Mouse (Mus musculus) urinary bladder, postnatal 25 days (tissue): ENCODE measurements at regions not wholly inside any gene's neighbourhood (a gene's known extent, or its start where the extent isn't known, plus 50 kb on each side); places are given as distances from the start of the nearest gene placed in this dataset.

Source experiments
- DNase-seq: peaks from one replicate; pipeline ENCODE4 v3.0.0; 2022; ENCODE audit warnings: low spot score

DNA sequence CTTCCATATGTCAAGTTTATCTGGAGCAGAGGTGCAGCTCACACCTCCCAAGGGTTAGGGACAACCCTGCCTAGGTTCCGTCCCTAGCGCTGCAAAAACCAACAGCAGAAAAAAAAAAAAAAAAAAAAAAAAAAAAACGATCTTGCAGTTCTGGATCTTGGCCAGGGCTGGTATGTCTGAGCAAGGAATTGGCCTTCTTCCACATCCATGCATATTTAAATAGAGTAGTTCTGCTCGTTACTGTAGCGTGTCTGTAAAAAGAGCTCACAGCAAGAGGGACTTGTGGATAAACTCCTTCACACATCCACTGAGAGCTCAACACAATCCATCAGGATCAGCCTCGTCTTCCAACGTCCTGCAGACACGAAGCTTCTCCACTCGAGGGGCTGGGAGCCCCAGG is 639.4 kb upstream of the Adam5 start:
- DNase-seq = no peak

DNA sequence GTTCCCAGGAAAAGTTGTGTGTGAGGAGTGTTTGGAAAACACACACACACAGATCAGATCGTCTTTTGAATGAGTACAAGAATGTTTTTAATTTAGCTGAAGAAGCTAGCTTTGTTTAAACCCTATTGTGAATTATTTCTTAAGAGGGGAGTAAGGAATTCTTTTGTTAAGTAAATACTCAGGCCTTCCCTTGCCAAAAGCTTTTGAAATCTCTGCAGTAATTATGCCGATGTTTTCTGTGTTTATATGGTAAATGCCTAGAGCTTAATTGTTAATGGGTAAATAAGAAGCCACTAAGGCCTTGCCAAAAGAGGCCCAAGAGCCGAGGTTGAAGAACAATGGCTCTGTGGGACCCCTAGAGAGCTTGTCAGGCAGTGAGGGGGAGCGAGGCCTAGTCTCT is 638.3 kb upstream of the Adam5 start:
- no peak for DNase-seq

DNA sequence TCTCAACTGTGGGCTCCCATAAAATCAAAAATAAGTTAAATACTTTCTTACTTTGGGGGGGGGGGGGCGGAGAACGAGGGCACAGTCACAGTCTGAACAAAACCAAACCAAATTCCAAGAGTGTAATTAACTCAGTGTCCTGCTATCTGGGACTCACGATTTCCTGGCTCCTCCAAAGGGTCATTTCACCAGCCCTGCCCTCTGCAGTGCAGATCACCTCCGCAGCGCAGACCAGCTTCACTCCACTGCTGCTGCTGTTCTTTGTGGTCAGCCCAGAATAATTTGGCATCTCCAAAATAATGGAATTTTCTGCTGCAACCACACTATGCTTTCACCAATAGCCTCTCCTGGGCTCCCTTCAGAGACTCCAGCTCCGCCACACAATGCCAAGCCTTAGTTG is 631.5 kb upstream of the Adam5 start:
- no peak for DNase-seq

DNA sequence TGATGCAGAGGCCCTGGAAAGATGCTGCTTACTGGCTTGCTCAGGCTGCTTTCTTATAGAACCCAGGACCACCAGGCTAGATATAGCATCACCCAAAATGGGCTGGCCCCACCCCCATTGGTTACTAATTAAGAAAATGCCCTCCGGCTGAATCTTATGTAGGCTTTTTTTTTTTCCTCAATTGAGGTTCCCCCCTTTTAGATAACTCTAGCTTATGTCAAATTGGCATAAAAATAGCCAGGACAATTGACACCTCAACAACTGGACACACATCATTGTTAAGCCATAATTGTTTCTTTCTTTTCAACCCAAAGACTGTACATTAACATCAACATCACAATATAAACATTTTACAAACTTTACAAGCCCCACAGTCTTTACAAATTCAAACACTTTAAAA is 630.8 kb upstream of the Adam5 start:
- DNase-seq = no peak

DNA sequence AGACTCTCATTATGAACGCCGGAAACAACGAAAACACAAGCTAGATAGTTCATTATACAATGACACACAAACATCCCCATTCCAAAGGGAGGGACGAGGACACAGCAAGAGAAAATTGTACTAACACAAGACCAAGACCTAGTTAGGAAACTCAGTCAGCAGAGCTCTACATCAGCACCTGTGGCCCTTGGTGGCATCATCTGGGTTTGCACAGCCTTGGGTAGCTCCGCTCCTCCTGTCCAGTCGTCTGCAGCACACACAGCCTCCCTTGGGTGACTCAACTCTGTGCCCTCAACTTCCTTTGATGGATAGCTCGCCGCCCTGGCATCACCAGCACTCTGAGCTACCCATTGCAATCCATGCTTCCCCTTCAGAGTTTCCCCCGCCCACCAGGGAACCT is 629.7 kb upstream of the Adam5 start:
- DNase-seq = no peak

DNA sequence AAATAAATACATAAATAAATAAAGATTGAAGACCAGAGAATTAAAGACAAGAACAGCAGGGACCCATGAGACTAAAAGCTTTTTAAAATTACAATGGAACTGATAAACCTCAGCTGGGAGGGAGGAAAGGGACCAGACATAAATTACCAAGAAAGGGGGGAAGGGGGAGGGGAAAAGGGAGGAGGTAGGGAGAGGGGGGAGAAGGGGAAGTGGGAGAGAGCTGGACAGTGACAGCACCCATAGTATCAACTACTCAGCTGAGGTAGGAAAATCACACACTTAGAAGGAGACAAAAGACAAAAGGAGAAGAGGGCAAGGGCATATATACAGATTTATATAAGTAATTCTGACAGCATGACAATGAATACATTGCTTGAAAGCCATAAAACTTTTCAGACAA is 626.4 kb upstream of the Adam5 start:
- no peak for DNase-seq

DNA sequence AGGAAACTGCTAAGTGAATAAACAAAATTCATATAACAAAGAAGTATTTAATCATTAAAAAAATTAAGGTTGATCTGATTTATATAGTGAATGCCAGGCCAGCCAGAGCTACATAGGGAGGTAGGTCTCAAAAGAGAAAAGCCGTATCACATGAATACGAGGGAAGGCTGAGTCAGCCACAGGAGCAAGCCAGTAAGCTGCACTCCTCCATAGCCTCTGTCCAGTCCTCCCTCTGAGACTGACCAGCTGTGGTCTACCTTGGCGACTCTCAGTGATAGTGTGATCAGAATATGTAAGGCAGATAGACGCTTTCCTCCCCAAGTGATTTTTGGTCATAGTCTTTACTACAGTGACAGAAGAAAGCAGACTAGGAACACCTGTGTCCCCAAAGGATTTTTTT is 625.4 kb upstream of the Adam5 start:
- no peak for DNase-seq

DNA sequence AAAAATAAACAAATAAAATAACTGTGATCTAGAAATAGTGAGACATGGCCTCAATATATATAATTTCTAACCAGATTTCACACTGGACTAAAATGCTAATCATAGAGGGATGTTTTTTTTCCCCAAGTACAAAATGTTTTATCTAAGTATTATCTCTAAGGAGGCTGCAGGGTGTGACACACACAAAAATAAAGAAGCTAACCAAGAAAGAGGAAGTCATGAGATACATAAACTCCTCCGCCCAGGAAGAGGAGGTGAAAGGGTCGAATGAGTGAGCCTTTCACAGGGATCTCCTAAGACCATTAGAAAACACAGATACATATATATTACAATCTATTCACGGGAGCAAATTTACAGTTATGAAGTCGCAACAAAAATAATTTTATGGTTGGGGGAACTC is 623.7 kb upstream of the Adam5 start:
- DNase-seq = no peak

DNA sequence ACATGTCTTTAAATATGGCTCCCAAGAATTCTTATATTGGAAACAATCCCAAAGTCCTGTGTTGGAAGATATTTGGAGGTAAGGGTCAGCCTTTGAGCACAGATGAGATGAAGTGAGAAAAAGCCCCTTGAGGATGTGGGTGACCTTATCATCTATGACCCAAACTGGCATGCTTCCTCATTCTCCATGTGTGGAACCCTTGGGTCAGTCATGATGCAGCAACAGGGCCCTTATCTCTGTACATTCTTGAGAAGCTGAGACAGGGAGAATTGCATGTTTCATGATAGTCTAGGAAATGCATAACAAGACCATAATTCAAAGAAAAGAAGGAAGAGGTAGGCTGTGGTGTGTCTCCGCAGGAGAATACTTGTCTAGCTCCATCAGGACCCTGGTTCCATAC is 621.8 kb upstream of the Adam5 start:
- DNase-seq = no peak

DNA sequence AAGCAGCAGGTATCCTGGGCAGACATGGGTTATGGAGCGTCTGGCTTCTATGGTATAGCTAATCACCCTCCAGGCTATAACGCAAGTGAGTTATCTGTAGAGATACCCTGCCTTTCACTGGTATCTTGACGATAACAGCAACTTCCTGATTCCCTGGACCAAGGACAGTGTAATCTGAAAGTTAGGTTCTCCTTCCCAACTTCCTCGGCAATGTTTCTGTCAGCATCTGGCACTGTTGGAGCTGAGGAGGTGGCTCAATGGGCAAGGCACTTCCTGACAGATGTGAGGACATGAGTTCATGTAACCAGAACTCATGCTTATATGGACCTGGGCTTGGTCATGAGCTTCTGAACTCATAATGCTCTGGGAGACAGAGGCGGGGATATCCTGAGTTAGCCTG is 620.9 kb upstream of the Adam5 start:
- DNase-seq = no peak

DNA sequence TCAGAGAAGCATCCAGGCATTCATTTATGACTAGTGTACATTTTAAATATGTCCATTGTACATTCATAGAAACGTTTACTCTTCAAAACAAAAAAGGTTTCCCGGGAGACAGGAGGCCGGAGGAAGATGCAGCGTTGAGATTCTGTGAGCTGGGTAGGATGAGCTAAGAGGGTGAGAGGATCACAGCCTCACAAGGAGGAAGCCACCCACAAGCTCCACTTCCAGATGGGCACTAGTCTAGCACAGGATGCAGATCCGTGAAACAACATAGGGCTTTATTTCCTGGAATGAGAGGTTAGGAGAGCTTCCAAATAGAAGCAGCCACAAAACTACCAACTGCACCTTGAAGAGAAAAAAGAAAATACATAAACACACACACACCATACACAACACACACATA is 619.4 kb upstream of the Adam5 start:
- DNase-seq = no peak

DNA sequence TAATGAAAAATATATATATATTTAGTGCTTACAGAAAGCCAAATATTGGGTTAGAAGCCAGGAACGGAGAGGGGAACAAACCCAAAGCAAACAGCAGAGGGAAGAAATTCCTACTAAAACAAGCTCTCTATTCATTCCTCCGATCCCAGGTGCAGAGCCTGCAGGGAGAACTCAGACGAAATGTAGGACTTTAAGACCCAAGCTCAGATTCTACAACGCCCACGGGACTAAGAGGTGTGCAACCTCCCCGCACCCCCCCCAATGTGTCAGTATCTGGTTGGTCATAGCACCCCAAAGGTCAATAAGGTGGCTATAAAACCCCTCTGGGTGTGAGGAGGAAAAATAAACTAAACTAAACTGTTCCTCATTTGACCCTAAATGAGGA is 616.9 kb upstream of the Adam5 start:
- DNase-seq = no peak

DNA sequence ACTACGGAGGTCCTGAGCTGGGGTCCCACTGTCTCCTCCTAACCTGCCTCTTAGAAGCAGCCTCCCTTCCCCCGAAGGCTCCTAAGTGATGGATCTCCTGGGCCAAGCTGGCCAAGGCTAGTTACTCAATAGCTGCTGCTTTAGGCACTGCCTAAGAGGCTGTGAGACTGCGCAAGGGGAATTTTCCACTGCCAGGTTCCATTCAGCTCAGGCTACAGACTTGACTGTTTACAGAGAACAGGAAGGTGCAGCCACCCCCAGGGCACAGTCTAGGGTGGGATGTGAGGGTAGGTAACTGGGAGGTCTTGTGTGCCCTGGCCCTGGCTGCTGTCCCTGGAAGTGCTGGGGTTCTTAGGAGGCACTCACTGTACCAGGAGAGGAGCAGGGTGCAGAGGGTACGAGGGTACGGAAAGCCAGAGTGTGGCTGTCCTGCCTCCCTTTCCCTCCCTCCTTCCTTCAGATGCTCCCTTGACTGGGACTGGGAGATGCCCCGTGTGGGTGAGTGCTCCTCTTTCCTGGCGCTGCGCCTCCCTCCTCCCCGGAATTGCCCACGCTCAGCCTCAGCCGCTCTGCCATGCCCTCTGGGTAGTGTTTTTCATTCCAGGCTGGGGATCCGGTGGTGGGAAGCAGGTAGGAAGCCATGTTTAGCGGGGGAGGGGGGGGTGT is 616.4 kb upstream of the Adam5 start:
- peak; percentile 14 for DNase-seq

DNA sequence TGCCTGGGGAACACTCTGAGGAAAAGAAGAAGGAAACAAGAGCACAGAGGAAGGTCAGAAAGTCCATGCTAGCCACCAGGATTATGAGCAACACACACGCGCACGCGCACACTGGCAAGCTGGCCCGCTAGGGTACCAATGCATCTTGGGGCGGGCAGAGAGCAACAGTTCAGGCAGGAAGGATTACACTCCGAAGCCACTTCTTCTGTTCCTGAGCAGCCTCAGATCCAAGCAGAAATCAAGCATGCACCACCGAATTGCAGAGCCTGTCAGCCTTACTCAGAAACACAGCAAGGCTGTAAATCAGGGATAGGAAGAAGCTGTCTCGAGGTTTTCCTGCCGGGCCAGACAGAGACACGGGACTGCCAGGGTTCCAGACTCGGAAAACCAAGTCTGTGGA is 615.8 kb upstream of the Adam5 start:
- no peak for DNase-seq

DNA sequence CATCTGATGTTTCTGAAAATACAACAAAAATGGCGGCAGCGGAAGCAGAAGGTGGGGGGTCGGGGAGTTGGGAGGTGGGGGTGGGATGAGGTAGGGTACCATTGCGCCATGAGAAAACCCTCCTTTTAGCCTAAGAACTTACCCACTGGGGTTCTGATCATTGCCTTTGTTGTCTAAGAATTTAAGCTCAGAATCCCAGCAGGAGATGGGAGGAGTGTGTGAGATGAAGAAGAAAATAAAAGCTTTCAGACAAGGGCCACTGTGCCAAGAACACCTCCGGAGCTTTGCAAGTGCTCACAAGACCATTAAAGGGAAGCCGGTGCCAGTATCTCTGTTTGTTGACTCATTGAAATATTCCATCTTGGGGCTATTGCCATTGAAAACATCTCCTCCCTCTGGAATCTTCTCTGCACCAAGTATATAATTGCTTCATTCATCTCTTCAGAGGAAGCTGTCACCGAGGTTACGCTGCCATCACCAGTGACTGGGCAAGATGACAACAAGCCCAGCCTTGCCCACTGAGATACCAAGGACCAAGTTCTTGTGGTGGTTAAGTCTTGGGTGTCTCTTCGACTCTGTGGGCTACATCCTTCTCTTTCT is 614.0 kb upstream of the Adam5 start:
- no peak for DNase-seq

DNA sequence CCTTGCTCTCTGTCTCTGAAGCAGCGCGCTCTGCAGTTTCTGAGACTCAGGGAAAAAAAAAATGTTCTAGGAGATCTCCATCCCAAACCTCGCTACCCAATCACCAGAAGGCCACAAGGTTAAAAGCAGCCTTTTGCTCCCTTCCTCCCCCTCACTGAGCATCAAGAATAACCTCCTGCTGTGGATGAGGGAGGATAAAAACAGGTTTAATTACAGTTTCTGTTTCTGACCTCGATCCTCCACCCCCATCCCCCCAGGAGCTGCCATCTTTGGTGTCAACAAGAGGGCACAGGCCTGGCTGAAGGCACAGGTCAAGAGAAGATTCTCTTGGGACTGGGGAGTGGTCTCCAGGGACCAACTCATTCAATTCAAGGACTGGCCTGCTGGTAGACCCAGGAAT is 613.0 kb upstream of the Adam5 start:
- DNase-seq = no peak

DNA sequence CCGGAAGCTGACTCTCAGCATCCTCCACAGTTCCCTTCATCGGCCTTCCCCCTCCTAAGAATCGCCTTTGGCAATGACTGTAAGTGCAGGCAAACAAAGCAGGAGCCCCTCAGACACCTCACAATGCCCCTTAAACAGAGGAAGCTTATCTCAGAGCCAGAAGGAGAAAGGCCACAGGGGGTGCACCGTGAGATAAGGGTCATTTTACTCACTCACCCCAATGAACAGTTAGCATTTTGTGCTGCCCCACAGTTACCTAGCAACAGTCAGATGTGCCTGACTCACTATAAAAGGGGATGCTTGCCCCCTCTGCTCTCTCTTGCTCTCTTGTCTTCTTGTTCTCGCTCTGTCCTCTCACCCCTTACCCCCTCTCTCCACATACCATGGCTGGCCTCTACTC is 606.4 kb upstream of the Adam5 start:
- DNase-seq = no peak

DNA sequence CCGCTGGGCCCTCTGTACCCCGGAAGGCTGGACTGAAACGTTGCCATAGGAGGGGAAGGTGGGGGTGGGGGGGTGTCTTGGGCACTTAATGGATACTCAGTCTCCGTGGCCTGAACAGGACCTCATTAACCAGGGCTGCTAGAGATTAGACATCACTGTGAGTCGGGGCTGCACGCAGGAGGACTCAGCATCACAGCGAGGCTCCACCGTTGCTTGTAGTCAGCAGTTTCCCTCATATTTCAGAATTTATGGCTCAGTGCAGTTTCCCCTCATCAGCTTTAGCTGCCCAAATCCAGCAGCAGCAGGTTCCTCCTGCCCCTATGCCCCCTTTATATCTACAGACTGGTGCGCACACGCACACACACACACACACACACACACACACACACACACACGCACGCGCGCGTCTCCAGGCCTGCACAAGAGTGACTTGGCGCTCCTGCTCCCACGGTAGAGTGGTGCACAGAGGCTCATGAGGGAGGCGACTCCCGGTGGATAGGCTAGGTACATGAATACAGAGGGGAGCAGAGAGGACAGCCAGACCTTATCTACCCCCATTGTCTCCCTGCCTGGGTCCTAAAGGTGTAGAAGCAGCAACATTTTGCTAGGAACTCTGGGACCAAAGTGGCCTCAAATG is 605.8 kb upstream of the Adam5 start:
- DNase-seq = no peak

DNA sequence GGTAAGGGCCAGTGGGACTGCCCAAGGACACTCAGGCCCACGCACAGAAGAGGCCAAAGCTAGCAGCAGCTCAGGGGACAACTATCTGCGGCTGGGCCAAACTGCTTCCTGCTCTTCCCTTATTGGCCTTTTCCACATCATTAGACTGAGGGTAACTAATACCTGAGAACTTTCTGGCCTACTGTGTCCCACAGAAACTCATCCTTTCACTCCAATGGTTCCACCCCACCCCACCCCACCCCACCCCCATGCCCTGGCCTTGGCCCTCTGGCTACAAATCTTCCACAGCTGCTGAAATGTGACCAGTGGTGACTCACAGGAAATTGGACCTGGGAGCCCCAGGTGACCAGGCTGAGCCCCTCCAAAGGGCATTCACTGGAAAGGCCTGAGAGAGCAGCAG is 604.6 kb upstream of the Adam5 start:
- DNase-seq = no peak

DNA sequence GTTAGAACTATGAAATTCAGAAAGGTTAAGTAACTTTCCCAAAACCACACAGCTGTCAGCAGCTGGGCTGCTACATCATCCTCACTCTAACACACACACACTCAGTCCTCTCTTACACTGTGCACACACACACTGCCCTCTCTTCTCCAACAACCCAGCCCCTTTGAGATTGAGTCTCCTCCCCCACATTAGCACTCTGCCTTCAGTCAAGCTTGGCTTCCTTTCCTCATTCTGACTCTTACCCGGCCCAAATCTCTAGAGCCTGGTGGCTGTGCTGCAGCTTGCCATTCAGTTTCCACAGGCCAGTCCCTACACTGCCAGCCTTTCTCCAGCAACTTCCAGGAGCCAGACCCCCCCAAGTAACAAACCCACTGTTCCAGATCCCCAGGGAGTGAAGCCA is 602.0 kb upstream of the Adam5 start:
- no peak for DNase-seq

DNA sequence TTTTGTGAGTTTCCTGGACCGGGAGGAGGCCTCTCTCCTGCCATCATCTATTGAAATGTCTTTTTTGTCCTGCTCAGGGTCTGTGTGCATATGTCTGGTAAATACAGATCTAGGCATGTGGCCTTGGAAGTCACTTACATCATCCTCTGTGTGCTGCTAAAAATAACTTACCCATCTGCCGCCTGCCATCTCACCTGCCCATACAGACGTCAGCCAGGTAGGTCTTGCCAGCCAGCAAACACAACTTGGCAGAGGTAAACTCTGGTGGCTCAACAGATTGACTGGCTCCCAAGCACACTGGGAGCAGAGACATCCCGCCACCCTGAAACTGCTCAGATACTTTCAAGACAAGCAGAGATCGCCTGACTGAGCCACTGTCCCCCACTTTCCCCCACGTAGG is 597.3 kb upstream of the Adam5 start:
- DNase-seq = no peak

DNA sequence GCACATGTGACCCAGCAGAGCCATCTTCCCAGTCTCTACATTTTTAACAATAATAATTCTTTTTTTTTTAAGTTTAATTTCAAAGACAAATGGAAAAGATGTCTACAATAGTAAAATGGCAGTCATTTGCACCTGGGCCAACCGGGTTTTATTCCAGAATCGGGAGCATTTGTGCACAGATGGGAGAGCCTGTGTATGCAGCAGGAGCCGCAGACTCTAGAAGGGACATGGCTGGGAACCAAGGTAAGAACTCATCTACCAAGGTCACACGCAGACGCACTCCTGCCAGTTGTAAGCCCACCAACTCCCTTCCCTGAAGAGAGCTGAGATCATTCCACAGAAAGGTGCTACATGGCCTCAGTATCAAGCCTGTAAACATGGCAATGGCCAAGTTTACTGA is 586.4 kb upstream of the Adam5 start:
- no peak for DNase-seq

DNA sequence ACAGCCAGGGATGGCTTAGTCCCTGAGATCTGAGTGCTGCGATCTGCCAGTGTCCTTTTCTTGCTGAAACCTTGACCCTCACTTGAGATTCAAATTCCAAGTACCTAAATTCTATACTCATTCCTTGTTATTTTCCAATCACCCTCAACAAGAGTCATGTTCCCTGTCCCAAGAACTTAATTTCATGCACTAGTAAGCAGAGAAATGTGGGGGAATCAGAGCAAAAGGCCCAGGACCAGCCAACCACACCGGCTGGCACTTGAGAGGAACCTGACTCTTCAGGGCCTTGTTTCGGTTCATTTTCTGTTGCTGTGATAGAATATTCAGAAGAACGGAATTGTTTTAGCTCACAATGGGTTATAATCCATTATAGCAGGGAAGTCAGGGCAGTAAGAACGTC is 583.7 kb upstream of the Adam5 start:
- DNase-seq = no peak

DNA sequence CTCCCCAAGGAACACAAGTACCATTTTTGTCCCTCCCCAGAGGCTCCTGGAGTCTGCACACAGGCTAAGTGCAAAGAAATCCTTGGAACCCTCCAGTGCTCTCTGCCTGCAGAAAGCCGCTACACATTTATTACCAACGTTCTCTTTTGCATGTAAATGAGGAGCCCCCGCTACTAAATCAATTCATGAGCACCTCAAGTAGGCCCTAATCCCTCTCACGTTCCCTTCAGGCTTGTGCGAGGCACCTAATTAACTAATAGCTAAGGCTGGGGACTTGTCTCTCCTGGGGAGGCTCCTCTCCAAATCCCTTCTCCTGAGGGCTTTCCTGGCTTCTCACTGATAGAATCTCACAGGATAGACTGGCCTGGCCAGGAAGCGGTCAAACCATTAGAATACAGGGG is 568.6 kb upstream of the Adam5 start:
- no peak for DNase-seq
